Mouse (Mus musculus) kidney, adult 2 months (tissue): ENCODE measurements around the gene Svep1. TPM values are rescaled to one million over a fixed set of nuclear protein-coding genes. Genes with fewer than 3 reads are reported as not detected.

Experiments
- DNase-seq: peaks from one replicate; pipeline ENCODE4 v3.0.0; 2021
- H3K27ac ChIP-seq: fragments of 200-500 bp; 2 replicates; pipeline ENCODE4 v1.5.1; 2012; ENCODE audit warnings: low read depth, low read length, control low read depth, inconsistent platforms; ENCODE audit not compliant: insufficient read depth
- H3K27me3 ChIP-seq: fragments of 200-500 bp; replicated peaks from 2 replicates; pipeline ENCODE4 v1.6.1; 2012; ENCODE audit warnings: mild to moderate bottlenecking, moderate library complexity, low read length, inconsistent platforms; ENCODE audit not compliant: control insufficient read depth, insufficient read depth
- H3K36me3 ChIP-seq: fragments of 200-500 bp; 2 replicates; pipeline ENCODE4 v1.6.1; 2012; ENCODE audit warnings: mild to moderate bottlenecking, moderate library complexity, low read length, inconsistent platforms; ENCODE audit not compliant: control insufficient read depth, insufficient read depth
- H3K4me1 ChIP-seq: fragments of 200-500 bp; 2 replicates; pipeline ENCODE4 v1.6.1; 2011; ENCODE audit warnings: low read length; ENCODE audit not compliant: control insufficient read depth, insufficient read depth
- H3K4me3 ChIP-seq: fragments of 200-500 bp; 2 replicates; pipeline ENCODE4 v1.5.1; 2011; ENCODE audit warnings: mild to moderate bottlenecking, low read depth, low read length, control low read depth; ENCODE audit not compliant: insufficient read depth
- CTCF ChIP-seq: fragments of 200-500 bp; conservative IDR thresholded peaks from 2 replicates; pipeline ENCODE4 v1.5.1; 2011; ENCODE audit warnings: low read depth, mild to moderate bottlenecking, control low read depth, low read length, moderate library complexity, mixed read lengths; ENCODE audit not compliant: insufficient read depth, insufficient read length
- POLR2A ChIP-seq: fragments of 200-500 bp; IDR thresholded peaks from one replicate; pipeline ENCODE4 v1.6.1; 2011; ENCODE audit warnings: low read depth, low read length, control low read depth
- WGBS: fragments of 180-500 bp; shearing (Covaris S2); methylation state at CpG from one replicate; pipeline ENCODE4 v1.1.7; 2018; 5-methylcytosine and 5-hydroxymethylcytosine counted together
- polyA plus RNA-seq: library from polyadenylated mRNA; depleted of rRNA; stranded (reverse); fragments of >200 nt; gene quantifications from 2 replicates; pipeline ENCODE4 v1.2.3, GENCODE M21; 2012

Svep1 gene
- polyA plus RNA-seq, 1 experiment, result 8.9 TPM

GRCm38 (mm10) chr4:58084155-58084554 is 122.5 kb downstream of the Svep1 start:
- no peaks in the 10 kb centered on the region for H3K27me3 ChIP-seq
- DNase-seq, result no peak
- no peaks in the 10 kb centered on the region; the same call in 1 of the 2 replicates for H3K4me1 ChIP-seq
- no peaks in the 10 kb centered on the region for H3K36me3 ChIP-seq
- H3K4me3 ChIP-seq, result no peak overlapping the region
- TF ChIP-seq POLR2A (no peak), CTCF (no peak)
- WGBS, result 93% methylated on average over 5 of the region's 5 CpGs
- H3K27ac ChIP-seq, result no peak overlapping the region

- DNase-seq, result peak; percentile 61
- 16% methylated on average over 5 of the region's 5 CpGs for WGBS
- no peaks in the 10 kb centered on the region for H3K27me3 ChIP-seq
- TF ChIP-seq POLR2A (no peak), CTCF (peak; percentile 83)
- no peaks in the 10 kb centered on the region; the same call in 1 of the 2 replicates for H3K4me1 ChIP-seq
- no peak overlapping the region for H3K27ac ChIP-seq
- H3K36me3 ChIP-seq, result no peaks in the 10 kb centered on the region
- H3K4me3 ChIP-seq, result no peak overlapping the region
Measured at GRCm38 (mm10) chr4:58082588-58082987, 124.1 kb downstream of the Svep1 start.

- H3K27ac ChIP-seq, result no peak overlapping the region
- H3K27me3 ChIP-seq, result no peaks in the 10 kb centered on the region; the same call in 1 of the 2 replicates
- 24% methylated on average over 10 of the region's 10 CpGs for WGBS
- no peaks in the 10 kb centered on the region for H3K36me3 ChIP-seq
- H3K4me3 ChIP-seq, result no peak overlapping the region
- no peaks in the 10 kb centered on the region; the same call in 1 of the 2 replicates for H3K4me1 ChIP-seq
- peak; percentile 64 for DNase-seq
- TF ChIP-seq CTCF (peak; percentile 78), POLR2A (no peak)
Measured at GRCm38 (mm10) chr4:58079631-58080030, 127.0 kb downstream of the Svep1 start.

GRCm38 (mm10) chr4:58077950-58078349 is 128.7 kb downstream of the Svep1 start:
- DNase-seq, result peak; percentile 55
- WGBS, result 50% methylated on average over 6 of the region's 6 CpGs
- TF ChIP-seq POLR2A (no peak), CTCF (no peak)
- H3K27me3 ChIP-seq, result no peaks in the 10 kb centered on the region; the same call in 1 of the 2 replicates
- no peaks in the 10 kb centered on the region for H3K36me3 ChIP-seq
- H3K27ac ChIP-seq, result no peak overlapping the region
- no peak overlapping the region for H3K4me3 ChIP-seq
- no peaks in the 10 kb centered on the region; the same call in 1 of the 2 replicates for H3K4me1 ChIP-seq

- H3K4me3 ChIP-seq, result no peak overlapping the region
- no peaks in the 10 kb centered on the region; the same call in 1 of the 2 replicates for H3K27me3 ChIP-seq
- TF ChIP-seq CTCF (no peak), POLR2A (no peak)
- H3K36me3 ChIP-seq, result no peaks in the 10 kb centered on the region
- no peak overlapping the region for H3K27ac ChIP-seq
- 92% methylated on average over 4 of the region's 4 CpGs for WGBS
- no peaks in the 10 kb centered on the region; the same call in 1 of the 2 replicates for H3K4me1 ChIP-seq
- no peak for DNase-seq
Measured at GRCm38 (mm10) chr4:58077536-58077935, 129.1 kb downstream of the Svep1 start.

- Histone ChIP-seq H3K27ac (no peak overlapping the region), H3K4me1 (no peaks in the 10 kb centered on the region), H3K36me3 (no peaks in the 10 kb centered on the region), H3K27me3 (no peaks in the 10 kb centered on the region; the same call in 1 of the 2 replicates), H3K4me3 (no peak overlapping the region)
- TF ChIP-seq CTCF (no peak), POLR2A (no peak)
- DNase-seq, result no peak
- WGBS, result 80% methylated on average over 12 of the region's 12 CpGs
Measured at GRCm38 (mm10) chr4:58072888-58073287, 133.8 kb downstream of the Svep1 start.

- Histone ChIP-seq H3K4me3 (no peak overlapping the region), H3K27ac (no peak overlapping the region), H3K27me3 (no peaks in the 10 kb centered on the region), H3K36me3 (no peaks in the 10 kb centered on the region), H3K4me1 (no peaks in the 10 kb centered on the region)
- TF ChIP-seq CTCF (no peak), POLR2A (no peak)
- WGBS, result 95% methylated on average over 5 of the region's 5 CpGs
- DNase-seq, result no peak
Measured at GRCm38 (mm10) chr4:58068886-58069285, 137.8 kb downstream of the Svep1 start.
